Mouse (Mus musculus): ENCODE measurements around the gene Prg2. TPM values are rescaled to one million over a fixed set of nuclear protein-coding genes. Genes with fewer than 3 reads are reported as not detected.

Gene Prg2
- 0.14 and 0.16 TPM in 2 replicates for polyA plus RNA-seq (2012; rRNA removed)

DNA sequence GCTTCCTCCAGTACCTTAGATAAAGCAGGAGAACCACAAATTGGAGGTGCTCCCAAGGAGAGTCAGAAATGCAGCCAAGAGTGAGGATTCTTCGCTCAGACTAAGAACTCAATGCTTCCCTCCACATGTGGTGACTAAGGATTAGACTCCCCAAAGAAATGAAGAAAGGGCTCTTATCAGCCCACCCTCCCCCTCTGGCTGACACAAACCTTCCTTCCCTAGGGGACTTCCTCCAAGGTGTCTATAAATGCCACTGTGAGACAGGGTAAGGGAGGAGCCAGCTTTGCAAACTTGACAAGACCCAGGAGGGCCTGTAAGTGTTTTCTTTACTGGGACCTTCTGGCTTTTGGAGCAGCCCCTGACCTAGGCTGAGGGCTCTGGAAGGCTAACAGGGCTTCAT is at the start of gene Prg2:
Gene Prg2 (plus strand): TSS at position 274 of the 400 bp plus-strand sequence.
- DNase-seq (ENCODE audit: low read depth) = no peak
- TF ChIP-seq POLR2A (IDR thresholded peaks at IDR 0.05; ENCODE audit: borderline replicate concordance, extremely low read depth, insufficient read depth, insufficient read length, poor library complexity, severe bottlenecking) = no peak
- no peak for TF ChIP-seq CTCF (IDR thresholded peaks at IDR 0.05; ENCODE audit: borderline replicate concordance, extremely low read depth, insufficient read depth, insufficient read length)

DNA sequence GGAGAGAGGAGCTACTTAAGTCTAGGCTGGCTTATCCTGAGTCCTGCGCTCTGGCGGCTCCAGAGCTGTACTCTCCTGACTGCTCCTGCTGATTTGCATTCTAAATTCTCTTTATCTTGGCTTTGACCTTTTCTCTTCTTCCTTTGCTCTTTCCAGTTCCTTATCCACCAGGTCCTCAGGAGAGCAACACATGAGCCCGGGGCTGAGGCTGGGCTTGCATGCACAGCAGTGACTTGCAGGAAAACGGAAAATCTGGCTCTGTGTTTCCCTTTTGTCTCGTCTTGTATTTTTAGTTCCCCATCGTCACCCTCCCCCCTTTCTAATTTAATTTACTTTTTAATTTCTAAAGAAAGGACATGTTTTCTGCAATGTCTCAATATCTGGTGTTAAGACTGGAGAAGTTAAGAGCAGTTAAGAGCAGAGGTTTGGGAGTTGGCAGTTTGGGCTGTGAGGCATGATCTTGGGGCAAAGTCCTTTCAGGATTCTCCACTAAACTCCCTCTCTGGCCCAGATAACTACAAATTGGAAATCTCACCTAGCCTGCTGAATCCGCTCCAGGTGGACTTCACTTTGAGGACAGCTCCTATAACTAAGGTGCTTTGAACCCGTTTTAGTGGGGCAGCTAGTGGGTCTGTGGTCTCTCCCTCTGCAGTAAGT is 46.1 kb upstream of the Prg2 start:
- no peak for DNase-seq (ENCODE audit: low read depth)
- TF ChIP-seq POLR2A (IDR thresholded peaks at IDR 0.05; ENCODE audit: borderline replicate concordance, extremely low read depth, insufficient read depth, insufficient read length, poor library complexity, severe bottlenecking) (no peak), CTCF (IDR thresholded peaks at IDR 0.05; ENCODE audit: borderline replicate concordance, extremely low read depth, insufficient read depth, insufficient read length) (no peak)

- DNase-seq (ENCODE audit: low read depth) = peak; percentile 44
- TF ChIP-seq CTCF (IDR thresholded peaks at IDR 0.05; ENCODE audit: borderline replicate concordance, extremely low read depth, insufficient read depth, insufficient read length) (no peak), POLR2A (IDR thresholded peaks at IDR 0.05; ENCODE audit: borderline replicate concordance, extremely low read depth, insufficient read depth, insufficient read length, poor library complexity, severe bottlenecking) (no peak)
These were observed 45.6 kb upstream of the Prg2 start for GRCm38 (mm10) chr2:84934649-84935007.

DNA sequence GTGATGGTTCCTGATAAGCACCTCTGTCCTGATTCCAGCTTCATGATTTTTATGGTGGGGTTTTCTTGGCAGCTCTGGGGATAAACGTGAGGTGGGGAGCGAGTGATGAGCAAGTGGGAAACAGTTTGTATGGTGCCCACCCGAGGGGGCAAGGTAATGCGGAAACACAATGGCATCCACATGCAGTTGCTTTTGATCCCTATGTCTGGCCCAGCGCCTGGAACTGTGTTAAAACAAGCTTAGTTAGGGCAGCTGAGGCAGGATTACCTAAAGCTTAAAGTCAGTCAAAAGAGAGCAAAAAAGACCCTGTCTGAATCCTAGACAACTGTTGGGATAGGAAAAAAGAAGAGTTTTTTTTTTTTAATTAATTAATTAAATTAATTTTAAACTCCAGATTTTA is 45.2 kb upstream of the Prg2 start:
- TF ChIP-seq CTCF (IDR thresholded peaks at IDR 0.05; ENCODE audit: borderline replicate concordance, extremely low read depth, insufficient read depth, insufficient read length) (no peak), POLR2A (IDR thresholded peaks at IDR 0.05; ENCODE audit: borderline replicate concordance, extremely low read depth, insufficient read depth, insufficient read length, poor library complexity, severe bottlenecking) (no peak)
- DNase-seq (ENCODE audit: low read depth) = peak; percentile 68

GRCm38 (mm10) chr2:84936474-84937429 is 43.5 kb upstream of the Prg2 start, which contains the start of gene Slc43a3:
TSS of gene Slc43a3 (plus strand) at chr2:84936579.
- peak; percentile 62 for DNase-seq (ENCODE audit: low read depth)
- TF ChIP-seq POLR2A (IDR thresholded peaks at IDR 0.05; ENCODE audit: borderline replicate concordance, extremely low read depth, insufficient read depth, insufficient read length, poor library complexity, severe bottlenecking) (no peak), CTCF (IDR thresholded peaks at IDR 0.05; ENCODE audit: borderline replicate concordance, extremely low read depth, insufficient read depth, insufficient read length) (no peak)

GRCm38 (mm10) chr2:84937491-84938150 is 42.6 kb upstream of the Prg2 start:
- TF ChIP-seq CTCF (IDR thresholded peaks at IDR 0.05; ENCODE audit: borderline replicate concordance, extremely low read depth, insufficient read depth, insufficient read length) (no peak), POLR2A (IDR thresholded peaks at IDR 0.05; ENCODE audit: borderline replicate concordance, extremely low read depth, insufficient read depth, insufficient read length, poor library complexity, severe bottlenecking) (no peak)
- no peak for DNase-seq (ENCODE audit: low read depth)

DNA sequence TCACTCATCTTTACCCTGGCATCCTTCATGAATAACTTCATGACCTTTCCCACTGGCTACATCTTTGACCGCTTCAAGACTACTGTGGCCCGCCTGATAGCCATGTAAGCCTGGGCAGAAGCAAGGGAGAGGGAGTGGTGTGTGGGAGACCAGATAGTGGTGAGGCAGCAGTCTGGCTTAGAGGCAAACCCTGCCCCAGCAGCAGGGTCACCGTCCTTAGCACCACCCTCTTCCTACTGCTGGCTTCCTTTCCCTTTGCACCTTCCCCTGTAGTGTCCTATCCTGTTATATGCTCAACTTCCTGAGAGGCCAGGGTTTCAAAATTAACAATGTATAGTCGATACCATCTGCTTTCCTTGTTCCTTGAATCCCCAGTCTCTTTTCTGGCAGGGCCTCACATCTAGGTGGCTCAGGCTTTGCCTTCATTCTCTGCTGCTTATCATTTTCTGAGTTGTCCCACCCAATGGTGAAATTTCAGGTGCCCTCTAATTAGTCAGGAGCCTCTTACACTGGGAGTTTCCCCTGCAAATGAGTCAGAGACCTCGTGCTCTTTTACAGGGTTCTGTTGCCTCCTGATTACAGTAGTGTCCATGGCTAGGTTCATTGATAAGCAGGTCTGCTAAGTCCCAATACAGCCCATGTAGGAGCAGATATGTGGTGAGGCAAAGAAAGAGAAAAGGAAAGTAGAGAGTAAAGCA is 41.9 kb upstream of the Prg2 start:
- DNase-seq (ENCODE audit: low read depth) = no peak
- TF ChIP-seq POLR2A (IDR thresholded peaks at IDR 0.05; ENCODE audit: borderline replicate concordance, extremely low read depth, insufficient read depth, insufficient read length, poor library complexity, severe bottlenecking) (no peak), CTCF (IDR thresholded peaks at IDR 0.05; ENCODE audit: borderline replicate concordance, extremely low read depth, insufficient read depth, insufficient read length) (no peak)

GRCm38 (mm10) chr2:84939306-84939705 is 41.0 kb upstream of the Prg2 start:
- no peak for TF ChIP-seq POLR2A (IDR thresholded peaks at IDR 0.05; ENCODE audit: borderline replicate concordance, extremely low read depth, insufficient read depth, insufficient read length, poor library complexity, severe bottlenecking)
- no peak for TF ChIP-seq CTCF (IDR thresholded peaks at IDR 0.05; ENCODE audit: borderline replicate concordance, extremely low read depth, insufficient read depth, insufficient read length)
- DNase-seq (ENCODE audit: low read depth) = no peak

- no peak for DNase-seq (ENCODE audit: low read depth)
- TF ChIP-seq CTCF (IDR thresholded peaks at IDR 0.05; ENCODE audit: borderline replicate concordance, extremely low read depth, insufficient read depth, insufficient read length) = no peak
- TF ChIP-seq POLR2A (IDR thresholded peaks at IDR 0.05; ENCODE audit: borderline replicate concordance, extremely low read depth, insufficient read depth, insufficient read length, poor library complexity, severe bottlenecking) = no peak
These were observed 40.5 kb upstream of the Prg2 start for GRCm38 (mm10) chr2:84939711-84940110.

GRCm38 (mm10) chr2:84941332-84941731 is 38.9 kb upstream of the Prg2 start:
- DNase-seq (ENCODE audit: low read depth) = no peak
- TF ChIP-seq POLR2A (IDR thresholded peaks at IDR 0.05; ENCODE audit: borderline replicate concordance, extremely low read depth, insufficient read depth, insufficient read length, poor library complexity, severe bottlenecking) = no peak
- TF ChIP-seq CTCF (IDR thresholded peaks at IDR 0.05; ENCODE audit: borderline replicate concordance, extremely low read depth, insufficient read depth, insufficient read length) = no peak
